Mouse (Mus musculus) frontal cortex, postnatal 10 days (tissue): ENCODE data around the gene Gm13275.
"Not testable (repeated sequence)": the region's sequence is repeated elsewhere in the genome, so short reads cannot be mapped to it uniquely, and the experiment has no call there.

Experiments
- DNase-seq, 2 experiments: peaks; one replicate each; pipeline ENCODE4 v3.0.0; 2022; ENCODE audit warnings: low spot score in 2 of 2, mixed read lengths in 1 of 2

Gene Gm13275

GRCm38 (mm10) chr4:88793936-88794675 lies at the start of gene Gm13275:
Gm13275 (plus strand) TSS chr4:88794487.
- DNase-seq = peak; percentile 66

GRCm38 (mm10) chr4:88749926-88750325 lies 44.4 kb upstream of the Gm13275 start:
- DNase-seq = no peak

DNA sequence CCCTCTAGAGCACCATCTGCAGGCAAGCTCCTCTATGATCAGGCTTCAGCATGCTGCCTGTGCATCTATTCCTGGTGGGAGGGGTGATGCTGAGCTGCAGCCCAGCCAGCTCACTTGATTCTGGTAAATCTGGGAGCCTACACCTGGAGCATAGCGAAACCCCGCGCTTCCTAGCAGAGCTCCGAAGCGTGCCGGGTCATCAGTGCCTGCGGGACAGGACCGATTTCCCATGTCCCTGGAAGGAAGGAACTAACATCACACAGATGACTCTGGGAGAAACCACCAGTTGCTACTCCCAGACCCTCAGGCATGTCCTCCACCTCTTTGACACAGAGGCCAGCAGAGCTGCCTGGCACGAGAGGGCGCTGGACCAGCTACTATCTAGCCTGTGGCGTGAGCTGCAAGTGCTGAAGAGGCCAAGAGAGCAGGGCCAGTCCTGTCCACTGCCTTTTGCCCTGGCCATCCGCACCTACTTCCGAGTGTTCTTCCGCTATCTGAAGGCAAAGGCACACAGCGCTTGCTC lies 39.4 kb upstream of the Gm13275 start, which contains the start of gene Gm13271:
Gm13271 (plus strand) TSS at position 51 of the 523 bp plus-strand sequence.
- DNase-seq = peak; percentile 77 to 84

DNA sequence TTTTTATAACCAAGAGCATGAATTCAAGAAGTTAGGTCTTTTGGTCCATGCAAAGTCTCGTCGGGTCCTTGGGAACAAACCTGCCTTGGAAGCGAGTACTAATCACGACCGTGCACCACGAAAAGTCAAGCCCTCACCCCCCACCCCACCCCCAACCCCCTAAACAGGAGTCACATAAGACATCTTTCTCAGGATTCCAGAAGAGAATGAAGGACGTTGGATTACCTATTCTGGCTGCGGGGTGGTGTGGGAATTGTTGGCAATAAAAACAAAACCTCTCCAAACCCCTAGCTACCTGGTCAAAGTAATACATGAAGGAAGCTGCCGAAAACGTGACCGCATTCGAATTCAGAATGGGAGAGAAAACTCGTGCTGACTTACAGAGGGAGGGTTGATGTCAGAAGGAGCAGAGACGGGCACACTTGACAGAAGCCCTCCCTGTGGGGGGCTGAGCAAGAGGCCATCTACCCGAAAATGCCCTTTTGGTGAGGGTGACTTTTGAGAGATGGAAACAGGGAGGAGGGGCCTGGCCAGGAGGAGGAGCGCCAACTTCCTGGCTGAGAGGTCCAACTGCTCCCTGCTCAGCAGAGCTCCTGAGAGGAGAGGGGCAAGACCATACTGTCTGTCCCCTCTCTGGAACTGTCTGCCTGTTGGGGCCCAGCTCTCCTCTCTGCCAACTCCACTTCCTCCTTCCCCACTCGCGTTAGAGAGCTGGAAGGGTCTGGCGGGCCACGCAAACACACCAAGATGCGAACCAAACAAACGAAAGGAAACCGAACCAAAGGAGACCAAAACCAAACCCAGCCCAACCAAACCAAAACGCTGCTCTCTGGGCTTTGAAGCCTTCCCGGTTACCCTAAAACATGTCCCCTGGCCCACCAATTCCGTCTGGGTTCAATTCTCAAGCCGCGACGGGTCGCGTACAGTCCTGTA lies 37.4 kb upstream of the Gm13275 start:
- DNase-seq = not testable (repeated sequence)

- peak; percentile 90 to 92 for DNase-seq
Measured at GRCm38 (mm10) chr4:88757628-88758031, 36.7 kb upstream of the Gm13275 start.

DNA sequence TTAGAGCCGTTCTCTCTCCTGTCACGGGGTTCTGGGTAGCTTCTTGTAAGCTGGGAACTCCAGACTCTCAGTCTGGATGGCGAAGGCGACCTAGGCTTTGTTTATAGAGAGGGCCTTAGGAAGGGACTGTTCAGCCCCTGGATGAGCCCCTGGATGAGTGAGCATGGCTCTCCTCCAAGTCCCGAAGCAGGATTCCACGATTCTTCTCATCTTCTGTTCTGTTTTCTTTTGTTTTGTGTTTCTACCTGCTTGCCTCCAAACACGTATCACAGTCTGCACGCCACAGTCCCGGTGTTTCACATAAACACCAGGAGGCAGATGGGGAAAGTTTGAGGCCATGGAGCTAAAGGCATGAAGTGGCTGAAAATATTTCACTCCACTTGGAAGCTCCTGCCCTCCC lies 35.5 kb upstream of the Gm13275 start:
- DNase-seq = not testable (repeated sequence)

DNA sequence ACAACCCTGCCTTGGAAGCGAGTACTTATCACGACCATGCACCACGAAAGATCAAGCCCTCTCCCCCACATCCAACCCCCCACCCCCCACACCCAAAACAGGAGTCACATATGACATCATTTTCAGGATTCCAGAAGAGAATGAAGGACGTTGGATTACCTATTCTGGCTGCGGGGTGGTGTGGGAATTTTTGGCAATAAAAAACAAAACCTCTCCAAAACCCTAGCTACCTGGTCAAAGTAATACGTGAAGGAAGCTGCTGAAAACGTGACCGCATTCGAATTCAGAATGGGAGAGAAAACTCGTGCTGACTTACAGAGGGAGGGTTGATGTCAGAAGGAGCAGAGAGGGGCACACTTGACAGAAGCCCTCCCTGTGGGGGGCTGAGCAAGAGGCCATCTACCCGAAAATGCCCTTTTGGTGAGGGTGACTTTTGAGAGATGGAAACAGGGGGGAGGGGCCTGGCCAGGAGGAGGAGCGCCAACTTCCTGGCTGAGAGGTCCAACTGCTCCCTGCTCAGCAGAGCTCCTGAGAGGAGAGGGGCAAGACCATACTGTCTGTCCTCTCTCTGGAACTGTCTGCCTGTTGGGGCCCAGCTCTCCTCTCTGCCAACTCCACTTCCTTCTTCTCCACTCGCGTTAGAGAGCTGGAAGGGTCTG lies 34.5 kb upstream of the Gm13275 start, which contains the start of gene Gm13283:
Gm13283 (plus strand) TSS at position 510 of the 659 bp plus-strand sequence.
- peak; percentile 32 to 45 for DNase-seq

- DNase-seq = peak in 1 of 2 experiments; percentile 48
Measured at GRCm38 (mm10) chr4:88760431-88760830, 33.9 kb upstream of the Gm13275 start.

DNA sequence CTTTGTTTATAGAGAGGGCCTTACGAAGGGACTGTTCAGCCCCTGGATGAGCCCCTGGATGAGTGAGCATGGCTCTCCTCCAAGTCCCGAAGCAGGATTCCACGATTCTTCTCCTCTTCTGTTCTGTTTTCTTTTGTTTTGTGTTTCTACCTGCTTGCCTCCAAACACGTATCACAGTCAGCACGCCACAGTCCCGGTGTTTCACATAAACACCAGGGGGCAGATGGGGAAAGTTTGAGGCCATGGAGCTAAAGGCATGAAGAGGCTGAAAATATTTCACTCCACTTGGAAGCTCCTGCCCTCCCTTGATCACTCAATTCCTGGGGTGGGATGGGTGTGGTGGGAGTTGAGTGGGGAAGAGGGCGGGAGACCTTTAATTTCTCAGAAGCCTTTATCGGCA lies 32.5 kb upstream of the Gm13275 start:
- peak; percentile 79 to 81 for DNase-seq

DNA sequence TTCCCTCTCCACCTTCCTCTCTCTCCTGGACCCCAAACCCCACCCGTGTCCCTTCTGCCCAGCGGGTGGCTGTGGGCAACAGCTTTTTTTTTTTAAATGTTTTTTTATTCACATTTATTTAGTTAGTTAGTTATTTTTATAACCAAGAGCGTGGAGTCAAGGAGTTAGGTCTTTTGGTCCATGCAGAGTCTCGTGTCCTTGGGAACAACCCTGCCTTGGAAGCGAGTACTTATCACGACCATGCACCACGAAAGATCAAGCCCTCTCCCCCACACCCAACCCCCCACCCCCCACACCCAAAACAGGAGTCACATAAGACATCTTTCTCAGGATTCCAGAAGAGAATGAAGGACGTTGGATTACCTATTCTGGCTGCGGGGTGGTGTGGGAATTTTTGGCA lies 31.9 kb upstream of the Gm13275 start:
- DNase-seq = peak in 1 of 2 experiments; percentile 26

DNA sequence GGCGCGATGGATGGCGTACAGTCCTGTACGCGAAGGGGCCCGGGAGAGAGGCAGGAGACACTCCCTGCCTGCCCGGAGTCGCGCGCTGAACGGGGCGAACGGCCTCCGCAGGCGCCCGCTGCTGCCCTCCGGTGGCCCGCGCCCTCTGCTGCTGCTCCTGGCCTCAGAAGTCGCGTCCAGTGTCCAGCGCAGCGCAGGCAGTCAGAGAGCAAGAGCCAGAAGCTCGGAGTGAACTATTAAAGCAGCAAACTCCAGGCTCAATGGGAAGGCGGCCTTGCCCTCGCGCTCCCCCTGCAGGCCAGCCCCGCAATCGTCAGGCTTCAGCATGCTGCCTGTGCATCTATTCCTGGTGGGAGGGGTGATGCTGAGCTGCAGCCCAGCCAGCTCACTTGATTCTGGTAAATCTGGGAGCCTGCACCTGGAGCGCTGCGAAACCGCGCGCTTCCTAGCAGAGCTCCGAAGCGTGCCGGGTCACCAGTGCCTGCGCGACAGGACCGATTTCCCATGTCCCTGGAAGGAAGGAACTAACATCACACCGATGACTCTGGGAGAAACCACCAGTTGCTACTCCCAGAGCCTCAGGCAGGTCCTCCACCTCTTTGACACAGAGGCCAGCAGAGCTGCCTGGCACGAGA lies 30.8 kb upstream of the Gm13275 start:
- DNase-seq = peak in 1 of 2 experiments; percentile 17

GRCm38 (mm10) chr4:88773534-88773933 lies 20.8 kb upstream of the Gm13275 start, which contains the start of gene Gm13290:
Gm13290 (plus strand) TSS chr4:88773834.
- DNase-seq = not testable (repeated sequence)

DNA sequence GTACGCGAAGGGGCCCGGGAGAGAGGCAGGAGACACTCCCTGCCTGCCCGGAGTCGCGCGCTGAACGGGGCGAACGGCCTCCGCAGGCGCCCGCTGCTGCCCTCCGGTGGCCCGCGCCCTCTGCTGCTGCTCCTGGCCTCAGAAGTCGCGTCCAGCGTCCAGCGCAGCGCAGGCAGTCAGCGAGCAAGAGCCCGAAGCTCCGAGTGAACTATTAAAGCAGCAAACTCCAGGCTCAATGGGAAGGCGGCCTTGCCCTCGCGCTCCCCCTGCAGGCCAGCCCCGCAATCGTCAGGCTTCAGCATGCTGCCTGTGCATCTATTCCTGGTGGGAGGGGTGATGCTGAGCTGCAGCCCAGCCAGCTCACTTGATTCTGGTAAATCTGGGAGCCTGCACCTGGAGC lies 17.7 kb upstream of the Gm13275 start, which contains the start of gene Gm13289:
Gm13289 (plus strand) TSS at position 301 of the 400 bp plus-strand sequence.
- DNase-seq = not testable (repeated sequence)

GRCm38 (mm10) chr4:88779550-88779949 lies 14.7 kb upstream of the Gm13275 start, which contains the start of gene Gm13272:
Gm13272 (plus strand) TSS chr4:88779850.
- DNase-seq = not testable (repeated sequence)

- DNase-seq = not testable (repeated sequence)
Measured at GRCm38 (mm10) chr4:88780320-88780719, 14.0 kb upstream of the Gm13275 start.

DNA sequence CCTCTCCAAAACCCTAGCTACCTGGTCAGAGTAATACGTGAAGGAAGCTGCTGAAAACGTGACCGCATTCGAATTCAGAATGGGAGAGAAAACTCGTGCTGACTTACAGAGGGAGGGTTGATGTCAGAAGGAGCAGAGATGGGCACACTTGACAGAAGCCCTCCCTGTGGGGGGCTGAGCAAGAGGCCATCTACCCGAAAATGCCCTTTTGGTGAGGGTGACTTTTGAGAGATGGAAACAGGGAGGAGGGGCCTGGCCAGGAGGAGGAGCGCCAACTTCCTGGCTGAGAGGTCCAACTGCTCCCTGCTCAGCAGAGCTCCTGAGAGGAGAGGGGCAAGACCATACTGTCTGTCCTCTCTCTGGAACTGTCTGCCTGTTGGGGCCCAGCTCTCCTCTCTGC lies 12.5 kb upstream of the Gm13275 start, which contains the start of gene Ifnz:
Ifnz (plus strand) TSS at position 301 of the 400 bp plus-strand sequence.
- DNase-seq = not testable (repeated sequence)

- DNase-seq = not testable (repeated sequence)
Measured at GRCm38 (mm10) chr4:88782335-88782734, 12.0 kb upstream of the Gm13275 start.

- not testable (repeated sequence) for DNase-seq
Measured at GRCm38 (mm10) chr4:88785409-88785808, 8.9 kb upstream of the Gm13275 start, which contains the start of gene Gm13276. Gm13276 (plus strand) TSS chr4:88785709.

DNA sequence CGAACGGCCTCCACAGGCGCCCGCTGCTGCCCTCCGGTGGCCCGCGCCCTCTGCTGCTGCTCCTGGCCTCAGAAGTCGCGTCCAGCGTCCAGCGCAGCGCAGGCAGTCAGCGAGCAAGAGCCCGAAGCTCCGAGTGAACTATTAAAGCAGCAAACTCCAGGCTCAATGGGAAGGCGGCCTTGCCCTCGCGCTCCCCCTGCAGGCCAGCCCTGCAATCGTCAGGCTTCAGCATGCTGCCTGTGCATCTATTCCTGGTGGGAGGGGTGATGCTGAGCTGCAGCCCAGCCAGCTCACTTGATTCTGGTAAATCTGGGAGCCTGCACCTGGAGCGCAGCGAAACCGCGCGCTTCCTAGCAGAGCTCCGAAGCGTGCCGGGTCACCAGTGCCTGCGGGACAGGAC lies 5.9 kb upstream of the Gm13275 start, which contains the start of gene Gm13277:
Gm13277 (plus strand) TSS at position 231 of the 400 bp plus-strand sequence.
- DNase-seq = peak; percentile 33 to 59

DNA sequence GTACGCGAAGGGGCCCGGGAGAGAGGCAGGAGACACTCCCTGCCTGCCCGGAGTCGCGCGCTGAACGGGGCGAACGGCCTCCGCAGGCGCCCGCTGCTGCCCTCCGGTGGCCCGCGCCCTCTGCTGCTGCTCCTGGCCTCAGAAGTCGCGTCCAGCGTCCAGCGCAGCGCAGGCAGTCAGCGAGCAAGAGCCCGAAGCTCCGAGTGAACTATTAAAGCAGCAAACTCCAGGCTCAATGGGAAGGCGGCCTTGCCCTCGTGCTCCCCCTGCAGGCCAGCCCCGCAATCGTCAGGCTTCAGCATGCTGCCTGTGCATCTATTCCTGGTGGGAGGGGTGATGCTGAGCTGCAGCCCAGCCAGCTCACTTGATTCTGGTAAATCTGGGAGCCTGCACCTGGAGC lies 3.0 kb upstream of the Gm13275 start, which contains the start of gene Gm13278:
Gm13278 (plus strand) TSS at position 301 of the 400 bp plus-strand sequence.
- DNase-seq = not testable (repeated sequence)
